In the genomic region with DNA sequence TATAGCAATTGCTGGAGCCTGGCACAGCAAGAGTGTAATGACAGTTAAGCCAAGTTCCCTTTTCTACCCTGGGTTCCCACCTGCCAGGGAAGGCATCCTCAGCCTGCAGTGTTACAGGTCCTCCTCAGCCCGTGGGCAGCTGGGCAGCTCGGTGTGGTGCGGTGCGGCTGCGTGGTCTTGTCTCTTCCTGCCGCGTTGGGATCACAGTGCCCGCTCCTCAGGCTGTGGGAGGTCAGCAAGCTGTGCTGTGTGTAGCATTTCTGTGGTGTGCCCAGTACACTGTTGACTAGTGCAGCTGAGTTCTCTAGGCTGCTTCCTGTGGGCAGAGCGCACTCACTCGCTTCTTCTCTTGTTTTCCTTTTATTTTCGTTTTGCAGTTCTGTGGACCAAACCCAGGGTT, we compare ENCODE assay signal across 15 mouse cellular contexts. TPM values are rescaled to one million over a fixed set of nuclear protein-coding genes. Genes with fewer than 3 reads are reported as not detected.
A peak's percentile ranks its signal among the peaks of the same experiment; 100 is the strongest.
DNase-seq lines count a peak whose midpoint lies in the region; ATAC-seq and TF ChIP-seq lines count a peak whose summit lies in the region.
"Had no signal": no experiment of that assay in that cellular context is flagged by ENCODE, and none has a peak within 500 bp of the region (broad histone marks: within the 10 kb centered on the region; RNA-seq: fewer than 3 reads in every experiment).

No protein-coding gene starts in this region.

- H3K4me3 ChIP-seq in MEL (ENCODE audit: control insufficient read depth in 1 of 2, insufficient read depth in 1 of 2, low read depth in 2 of 2, low read length in 2 of 2), result no peak overlapping the region
- no peak overlapping the region for H3K4me3 ChIP-seq in intestine, postnatal 0 days (ENCODE audit: low read depth, low read length)
- H3K4me3 ChIP-seq in kidney, embryonic 15.5 days (replicated peaks), result no peak overlapping the region
- H3K4me3 ChIP-seq: heart, embryonic 10.5 days; limb, embryonic 10.5 days; stomach, embryonic 15.5 days had no signal

- no peaks in the 10 kb centered on the region for H3K9me3 ChIP-seq in MEL (replicated peaks; ENCODE audit: insufficient read depth, low read length)
- H3K9me3 ChIP-seq in intestine, postnatal 0 days (ENCODE audit: control insufficient read depth), result no peaks in the 10 kb centered on the region
- H3K9me3 ChIP-seq in kidney, embryonic 15.5 days (replicated peaks), result no peaks in the 10 kb centered on the region
- H3K9me3 ChIP-seq: G1E; heart, embryonic 10.5 days; limb, embryonic 10.5 days; stomach, embryonic 15.5 days had no signal

- peaks cover 0 to 23% of the 10 kb centered on the region in 2 experiments; a peak in 2 of 4 replicates for H3K36me3 ChIP-seq in MEL (ENCODE audit: control insufficient read depth in 1 of 2, insufficient read depth in 2 of 2, low read length in 2 of 2)
- peaks cover 93% of the 10 kb centered on the region for H3K36me3 ChIP-seq in intestine, postnatal 0 days (ENCODE audit: control insufficient read depth, insufficient read depth)
- peaks cover 97% of the 10 kb centered on the region for H3K36me3 ChIP-seq in kidney, embryonic 15.5 days

- no peaks in the 10 kb centered on the region for H3K4me1 ChIP-seq in MEL (ENCODE audit: control insufficient read depth in 1 of 2, insufficient read depth in 2 of 2, low read length in 2 of 2)
- no peaks in the 10 kb centered on the region for H3K4me1 ChIP-seq in intestine, postnatal 0 days (replicated peaks; ENCODE audit: control insufficient read depth, insufficient read depth, low read length)
- no peaks in the 10 kb centered on the region for H3K4me1 ChIP-seq in kidney, embryonic 15.5 days
- H3K4me1 ChIP-seq: limb, embryonic 10.5 days; stomach, embryonic 15.5 days had no signal

- 95% methylated on average over 11 of the region's 11 CpGs for WGBS in intestine, postnatal 0 days
- 90% methylated on average over 11 of the region's 11 CpGs for WGBS in kidney, embryonic 15.5 days

- peak; percentile 88 for ATAC-seq in megakaryocyte, adult 5-6 weeks (ENCODE audit: poor library complexity, severe bottlenecking)
- ATAC-seq in intestine, postnatal 0 days, result no peak
- no peak for ATAC-seq in kidney, embryonic 15.5 days (replicated peaks; ENCODE audit: low FRiP score)
- ATAC-seq: lung, postnatal 0 days had no signal

- no peak overlapping the region for H3K4me2 ChIP-seq in intestine, postnatal 0 days (replicated peaks; ENCODE audit: low read depth)
- H3K4me2 ChIP-seq in kidney, embryonic 15.5 days, result no peak overlapping the region
- H3K4me2 ChIP-seq: stomach, embryonic 15.5 days had no signal

- H3K9ac ChIP-seq in MEL (ENCODE audit: control insufficient read depth, low read depth, low read length, poor library complexity, severe bottlenecking), result no peak overlapping the region
- H3K9ac ChIP-seq in intestine, postnatal 0 days (ENCODE audit: low read depth, low read length), result no peak overlapping the region
- no peak overlapping the region for H3K9ac ChIP-seq in kidney, embryonic 15.5 days
- H3K9ac ChIP-seq: stomach, embryonic 15.5 days had no signal

- TF ChIP-seq POLR2A in MEL (IDR thresholded peaks at IDR 0.05; ENCODE audit: control insufficient read depth in 1 of 2, insufficient read depth in 1 of 2, low read depth in 1 of 2, low read length in 2 of 2, poor library complexity in 1 of 2), result no peak

- no peaks in the 10 kb centered on the region for H3K27me3 ChIP-seq in MEL (ENCODE audit: control insufficient read depth in 1 of 2, insufficient read depth in 2 of 2, low read length in 2 of 2)
- no peaks in the 10 kb centered on the region for H3K27me3 ChIP-seq in intestine, postnatal 0 days (replicated peaks; ENCODE audit: control insufficient read depth, insufficient read depth, low read length)
- H3K27me3 ChIP-seq in kidney, embryonic 15.5 days, result no peaks in the 10 kb centered on the region
- H3K27me3 ChIP-seq: stomach, embryonic 15.5 days had no signal

- H3K27ac ChIP-seq in MEL (ENCODE audit: control insufficient read depth, low read depth, low read length), result no peak overlapping the region
- H3K27ac ChIP-seq in intestine, postnatal 0 days (ENCODE audit: low read depth, low read length), result no peak overlapping the region
- no peak overlapping the region for H3K27ac ChIP-seq in kidney, embryonic 15.5 days
- H3K27ac ChIP-seq: heart, embryonic 10.5 days; limb, embryonic 10.5 days; stomach, embryonic 15.5 days had no signal

- no peak for TF ChIP-seq EP300 in MEL (IDR thresholded peaks at IDR 0.05; ENCODE audit: low read depth in 1 of 2, low read length in 2 of 2)

- H3K79me2 ChIP-seq in MEL (ENCODE audit: control insufficient read depth, insufficient read depth, low read length, poor library complexity), result no peaks in the 10 kb centered on the region

- TF ChIP-seq RAD21 in MEL (IDR thresholded peaks at IDR 0.05; ENCODE audit: low read depth, low read length), result no peak

- peak; percentile 66 for DNase-seq in CD4-positive helper T cell, adult 2 months (ENCODE audit: low read depth, low spot score)
- DNase-seq in MEL (ENCODE audit: low read depth, low spot score), result peak; percentile 39
- peak; percentile 20 to 69 for DNase-seq in spleen, postnatal 4 days (ENCODE audit: low spot score in 2 of 2)
- DNase-seq in cerebellum, adult 8-10 months, result no peak
- DNase-seq: cerebellum, postnatal 36 days; kidney, adult 9 months; layer of hippocampus, adult 9-11 months had no signal

- TF ChIP-seq CTCF in MEL (IDR thresholded peaks at IDR 0.05 in 2 of 3, conservative IDR thresholded peaks at IDR 0.05 in 1 of 3; ENCODE audit: control insufficient read depth in 1 of 3, insufficient read depth in 1 of 3, low read depth in 2 of 3, low read length in 3 of 3, poor library complexity in 1 of 3, severe bottlenecking in 1 of 3), result no peak
- no peak for TF ChIP-seq CTCF in intestine, postnatal 0 days (IDR thresholded peaks at IDR 0.05; ENCODE audit: low read depth)

TF ChIP-seq in MEL, 35 proteins besides CTCF, POLR2A, EP300 and RAD21:
- no peak for TF ChIP-seq MAFK (IDR thresholded peaks at IDR 0.05; ENCODE audit: borderline replicate concordance, low read depth, low read length)
- no peak for TF ChIP-seq NRF1 (IDR thresholded peaks at IDR 0.05; ENCODE audit: insufficient read depth, low read depth, low read length, poor library complexity, severe bottlenecking)
- TF ChIP-seq ELF1 (IDR thresholded peaks at IDR 0.05; ENCODE audit: low read depth, low read length), result no peak
- no peak for TF ChIP-seq CHD1 (IDR thresholded peaks at IDR 0.05; ENCODE audit: low read depth, low read length)
- no peak for TF ChIP-seq TAL1 (IDR thresholded peaks at IDR 0.05; ENCODE audit: low read length)

RNA-seq across cellular contexts. Expression of a gene that starts 25.4 kb away (rescaled TPM):
- total RNA-seq in MEL (2012; rRNA removed), result 159 and 197 TPM in 2 replicates
- 1,000 to 10,000 TPM in 1 of 2 experiments, 100 to 1,000 TPM in 1; 195 to 1,239 TPM for polyA plus RNA-seq in MEL (2012; ENCODE audit: insufficient read depth in 1 of 2, insufficient read length in 2 of 2, low read depth in 1 of 2, low replicate concordance in 2 of 2, missing spikeins in 1 of 2)
- 11.9 and 12.5 TPM in 2 replicates for total RNA-seq in megakaryocyte, adult 5-6 weeks (2015)
- total RNA-seq in megakaryocyte, adult 5-6 weeks (2017), result 15.4 and 16.9 TPM in 2 replicates
- polyA plus RNA-seq in intestine, postnatal 0 days (2015; fragmentation: Nextera tagmentation; extraction: Ambion mirVana), result 34.4 and 37.3 TPM in 2 replicates
- 39.9 and 40.4 TPM in 2 replicates for polyA plus RNA-seq in kidney, embryonic 15.5 days (2015; fragmentation: Nextera tagmentation; extraction: Ambion mirVana)

RNA-seq across cellular contexts. Expression of a gene that starts 28.8 kb away (rescaled TPM):
- 0.12 TPM in 1 of 2 replicates, not detected in the other for total RNA-seq in MEL (2012; rRNA removed)
- polyA plus RNA-seq in MEL (2012; ENCODE audit: insufficient read depth in 1 of 2, insufficient read length in 2 of 2, low read depth in 1 of 2, low replicate concordance in 2 of 2, missing spikeins in 1 of 2), result under 1 TPM in 1 of 2 experiments, not detected in 1; 0.04 TPM
- not detected in 2 replicates for total RNA-seq in megakaryocyte, adult 5-6 weeks (2015)
- not detected in 2 replicates for total RNA-seq in megakaryocyte, adult 5-6 weeks (2017)
- polyA plus RNA-seq in intestine, postnatal 0 days (2015; fragmentation: Nextera tagmentation; extraction: Ambion mirVana), result 5.3 and 7.1 TPM in 2 replicates
- polyA plus RNA-seq in kidney, embryonic 15.5 days (2015; fragmentation: Nextera tagmentation; extraction: Ambion mirVana), result 0.93 and 1.1 TPM in 2 replicates
- polyA plus RNA-seq: G1E had no signal

RNA-seq across cellular contexts. Expression of a gene that starts 41.7 kb away (rescaled TPM):
- total RNA-seq in MEL (2012; rRNA removed), result not detected in 2 replicates
- polyA plus RNA-seq in MEL (2012; ENCODE audit: insufficient read depth in 1 of 2, insufficient read length in 2 of 2, low read depth in 1 of 2, low replicate concordance in 2 of 2, missing spikeins in 1 of 2), result not detected
- total RNA-seq in megakaryocyte, adult 5-6 weeks (2015), result not detected in 2 replicates
- not detected in 2 replicates for total RNA-seq in megakaryocyte, adult 5-6 weeks (2017)
- polyA plus RNA-seq in intestine, postnatal 0 days (2015; fragmentation: Nextera tagmentation; extraction: Ambion mirVana), result 0.21 and 0.24 TPM in 2 replicates
- polyA plus RNA-seq in kidney, embryonic 15.5 days (2015; fragmentation: Nextera tagmentation; extraction: Ambion mirVana), result 0.21 and 0.37 TPM in 2 replicates
- total RNA-seq: G1E had no signal
- polyA plus RNA-seq: G1E had no signal
